11 mouse cellular contexts compared by ENCODE assay signal in genomic region chr11:119394210-119394609, GRCm38 (mm10). TPM values are rescaled to one million over a fixed set of nuclear protein-coding genes. Genes with fewer than 3 reads are reported as not detected.
DNase-seq lines count a peak whose midpoint lies in the region; ATAC-seq lines count a peak whose summit lies in the region.
"Had no signal": no experiment of that assay in that cellular context is flagged by ENCODE, and none has a peak within 500 bp of the region (broad histone marks: within the 10 kb centered on the region; RNA-seq: fewer than 3 reads in every experiment).

No protein-coding gene starts in this region.

- H3K27me3 ChIP-seq in heart, embryonic 12.5 days (replicated peaks): peaks cover 28% of the 10 kb centered on the region
- H3K27me3 ChIP-seq in lung, embryonic 16.5 days (ENCODE audit: control insufficient read depth, insufficient read depth, low read depth, low read length): no peaks in the 10 kb centered on the region
- H3K27me3 ChIP-seq in stomach, embryonic 15.5 days (replicated peaks): no peaks in the 10 kb centered on the region

- peak overlapping the region; percentile 79 for H3K4me2 ChIP-seq in heart, embryonic 12.5 days
- peak overlapping the region; percentile 79 for H3K4me2 ChIP-seq in lung, embryonic 16.5 days (ENCODE audit: low read depth, low read length)
- peak overlapping the region; percentile 90 for H3K4me2 ChIP-seq in stomach, embryonic 15.5 days

- no peak for ATAC-seq in heart, embryonic 12.5 days (ENCODE audit: insufficient number of reproducible peaks, low FRiP score)
- ATAC-seq in lung, embryonic 16.5 days (ENCODE audit: low read depth): no peak
- ATAC-seq in stomach, embryonic 15.5 days (ENCODE audit: insufficient read depth, low FRiP score, low read depth): no peak

- intact Hi-C loops in heart, postnatal 14 days (cut with DNase I): no loop called here

- H3K9me3 ChIP-seq in heart, embryonic 12.5 days (replicated peaks): no peaks in the 10 kb centered on the region
- H3K9me3 ChIP-seq in lung, embryonic 16.5 days (ENCODE audit: control insufficient read depth, low read length): no peaks in the 10 kb centered on the region
- H3K9me3 ChIP-seq in stomach, embryonic 15.5 days: no peaks in the 10 kb centered on the region

- 0 out of 2 replicates have a peak overlapping the region, but pooled peaks have one; percentile 28 for H3K9ac ChIP-seq in heart, embryonic 12.5 days
- H3K9ac ChIP-seq in lung, embryonic 16.5 days (ENCODE audit: low read length): no peak overlapping the region
- H3K9ac ChIP-seq in stomach, embryonic 15.5 days: no peak overlapping the region

- peaks cover 37% of the 10 kb centered on the region for H3K4me1 ChIP-seq in heart, embryonic 12.5 days (replicated peaks)
- H3K4me1 ChIP-seq in lung, embryonic 16.5 days (replicated peaks; ENCODE audit: control insufficient read depth, insufficient read depth, low read length): peaks cover 15% of the 10 kb centered on the region
- peaks cover 32% of the 10 kb centered on the region for H3K4me1 ChIP-seq in stomach, embryonic 15.5 days

- WGBS in heart, embryonic 12.5 days: 61% methylated on average over 6 of the region's 6 CpGs
- 42% methylated on average over 6 of the region's 6 CpGs for WGBS in lung, embryonic 16.5 days
- 43% methylated on average over 6 of the region's 6 CpGs for WGBS in stomach, embryonic 15.5 days

- H3K27ac ChIP-seq in heart, embryonic 12.5 days (ENCODE audit: poor library complexity, severe bottlenecking): no peak overlapping the region
- no peak overlapping the region for H3K27ac ChIP-seq in lung, embryonic 16.5 days (ENCODE audit: low read length)
- H3K27ac ChIP-seq in stomach, embryonic 15.5 days: no peak overlapping the region

- 0 out of 2 replicates have a peak, but pooled peaks cover 4% of the 10 kb centered on the region for H3K36me3 ChIP-seq in heart, embryonic 12.5 days
- no peaks in the 10 kb centered on the region for H3K36me3 ChIP-seq in lung, embryonic 16.5 days (ENCODE audit: control insufficient read depth, insufficient read depth, low read length)
- no peaks in the 10 kb centered on the region for H3K36me3 ChIP-seq in stomach, embryonic 15.5 days

- DNase-seq in heart, postnatal 14 days: no peak
- no peak for DNase-seq in lung, postnatal 14 days
- DNase-seq in kidney, postnatal 10 days: peak; percentile 35
- DNase-seq in right cerebral cortex, adult 18-20 months: no peak
- DNase-seq in neural tube, embryonic 10.5 days (ENCODE audit: extremely low spot score, low spot score): no peak
- DNase-seq: cerebellum, postnatal 14 days; gastrocnemius, postnatal 36 days; midbrain, embryonic 14.5 days had no signal

- H3K4me3 ChIP-seq in heart, embryonic 12.5 days: peak overlapping the region; percentile 5; the same call in 1 of the 2 replicates
- no peak overlapping the region; the same call in 1 of the 2 replicates for H3K4me3 ChIP-seq in lung, embryonic 16.5 days (ENCODE audit: low read length)
- peak overlapping the region; percentile 69 for H3K4me3 ChIP-seq in stomach, embryonic 15.5 days (replicated peaks)

RNA-seq across cellular contexts. Expression of gene Rnf213, which starts 1.3 kb away (rescaled TPM):
- polyA plus RNA-seq in heart, embryonic 12.5 days (2016; fragmentation: Nextera tagmentation; extraction: Ambion mirVana): 8.0 and 8.5 TPM in 2 replicates
- 10 to 100 TPM; 15.4 to 16.8 TPM for total RNA-seq in heart, postnatal 14 days (2021)
- 6.8 and 7.5 TPM in 2 replicates for polyA plus RNA-seq in lung, embryonic 16.5 days (2015; fragmentation: Nextera tagmentation; extraction: Ambion mirVana)
- 7.3 and 7.6 TPM in 2 replicates for polyA plus RNA-seq in stomach, embryonic 15.5 days (2015; fragmentation: Nextera tagmentation; extraction: Ambion mirVana)

RNA-seq across cellular contexts. Expression of gene Slc26a11, which starts 38.9 kb away (rescaled TPM):
- polyA plus RNA-seq in heart, embryonic 12.5 days (2016; fragmentation: Nextera tagmentation; extraction: Ambion mirVana): 9.8 and 10.8 TPM in 2 replicates
- total RNA-seq in heart, postnatal 14 days (2021): 1 to 10 TPM; 3.1 to 5.0 TPM
- 12.4 and 12.6 TPM in 2 replicates for polyA plus RNA-seq in lung, embryonic 16.5 days (2015; fragmentation: Nextera tagmentation; extraction: Ambion mirVana)
- 9.2 and 9.9 TPM in 2 replicates for polyA plus RNA-seq in stomach, embryonic 15.5 days (2015; fragmentation: Nextera tagmentation; extraction: Ambion mirVana)

RNA-seq across cellular contexts. Expression of gene Sgsh, which starts 38.9 kb away (rescaled TPM):
- 7.3 and 7.5 TPM in 2 replicates for polyA plus RNA-seq in heart, embryonic 12.5 days (2016; fragmentation: Nextera tagmentation; extraction: Ambion mirVana)
- 1 to 10 TPM; 4.6 to 6.2 TPM for total RNA-seq in heart, postnatal 14 days (2021)
- 6.7 and 8.4 TPM in 2 replicates for polyA plus RNA-seq in lung, embryonic 16.5 days (2015; fragmentation: Nextera tagmentation; extraction: Ambion mirVana)
- polyA plus RNA-seq in stomach, embryonic 15.5 days (2015; fragmentation: Nextera tagmentation; extraction: Ambion mirVana): 8.2 and 8.3 TPM in 2 replicates
